Mouse (Mus musculus): ENCODE measurements at regions not wholly inside any gene's neighbourhood (a gene's known extent, or its start where the extent isn't known, plus 50 kb on each side); places are given as distances from the start of the nearest gene placed in this dataset.

GRCm38 (mm10) chr5:139598715-139599114 lies 55.4 kb downstream of the Uncx start:
- DNase-seq: no peak

DNA sequence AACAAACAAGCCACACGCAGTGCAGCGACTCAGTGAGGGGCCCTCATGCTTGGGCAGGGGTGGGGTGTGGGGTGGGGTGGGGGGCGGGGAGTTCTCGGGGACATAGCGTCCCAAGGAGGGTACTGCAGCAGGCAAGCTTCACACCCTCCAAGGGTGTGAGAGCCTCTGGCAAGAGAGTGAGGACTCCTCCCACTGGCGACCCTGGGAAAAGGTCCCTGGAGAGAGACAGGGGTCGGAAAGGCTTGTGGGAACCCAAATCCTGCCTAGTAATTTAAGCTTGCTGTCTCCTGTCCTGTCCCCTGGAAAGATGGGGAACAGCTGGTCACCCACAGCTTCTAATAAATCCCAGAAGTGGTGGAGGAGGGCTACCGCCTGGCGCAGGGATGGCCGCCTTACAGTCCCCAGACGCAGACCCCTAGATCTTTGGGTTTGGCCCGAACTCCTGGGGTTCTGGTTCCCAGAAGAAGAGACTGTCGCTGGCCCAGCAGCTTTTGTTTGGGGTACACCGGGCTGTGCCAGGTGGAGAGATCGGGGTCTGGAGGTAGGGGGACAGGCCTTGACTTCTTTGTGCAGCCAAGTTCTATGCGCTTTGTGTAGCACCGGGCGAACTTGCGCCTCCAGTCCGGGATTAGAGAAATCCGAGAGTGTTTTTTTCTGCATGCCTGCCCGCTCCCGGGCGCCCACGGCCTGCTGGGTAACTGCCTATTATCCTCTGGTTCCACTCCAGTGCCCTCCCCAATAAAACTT lies 56.1 kb downstream of the Uncx start:
- peak; percentile 60 for DNase-seq

DNA sequence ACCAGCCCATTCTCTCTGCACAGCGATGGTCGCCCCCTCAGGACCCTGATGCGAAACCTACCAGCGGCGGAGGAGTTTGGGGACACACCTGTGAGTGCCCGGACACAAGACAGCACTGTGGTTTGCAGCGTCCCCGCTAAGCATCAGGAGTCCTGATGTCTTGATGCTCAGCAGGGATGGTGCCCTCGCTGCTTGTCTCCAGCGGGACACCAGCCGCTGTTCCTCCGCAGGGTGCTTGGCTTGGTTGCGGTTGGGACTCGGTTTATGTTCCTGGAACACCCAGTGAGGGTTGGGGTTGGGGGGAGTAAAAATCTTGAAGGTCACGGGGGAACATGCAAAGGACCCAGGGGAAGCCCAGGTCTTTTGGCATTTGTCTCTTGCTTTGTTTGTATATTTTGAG lies 56.9 kb downstream of the Uncx start:
- no peak for DNase-seq

- DNase-seq: no peak
These were observed 59.6 kb downstream of the Uncx start for GRCm38 (mm10) chr5:139602860-139603259.

- no peak for DNase-seq
These were observed 60.2 kb downstream of the Uncx start for GRCm38 (mm10) chr5:139603535-139603934.

DNA sequence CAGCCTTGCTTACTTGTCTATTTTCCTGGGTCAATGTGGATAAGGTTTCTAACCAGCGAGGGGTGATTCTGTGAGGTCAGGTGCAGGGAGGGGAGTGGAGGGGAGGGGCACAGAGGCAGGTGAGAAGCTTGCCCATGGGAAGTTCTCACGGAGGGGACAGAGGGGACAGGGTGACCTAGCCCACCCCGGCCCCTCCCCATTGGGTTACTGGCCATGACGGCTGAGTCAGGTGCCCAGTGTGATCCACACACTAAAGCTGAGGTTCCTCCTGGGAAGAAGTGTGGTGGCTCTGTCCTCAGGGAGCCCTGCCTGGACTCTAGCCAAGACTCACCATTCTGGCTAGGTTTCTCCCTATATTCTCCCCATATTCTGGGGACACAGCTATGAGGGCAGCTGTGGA lies 61.0 kb downstream of the Uncx start:
- no peak for DNase-seq

GRCm38 (mm10) chr5:139610610-139611520 lies 67.6 kb downstream of the Uncx start:
- DNase-seq: no peak

- no peak for DNase-seq
These were observed 68.9 kb downstream of the Uncx start for GRCm38 (mm10) chr5:139612224-139612623.

GRCm38 (mm10) chr5:139612676-139613075 lies 69.4 kb downstream of the Uncx start:
- DNase-seq: no peak

DNA sequence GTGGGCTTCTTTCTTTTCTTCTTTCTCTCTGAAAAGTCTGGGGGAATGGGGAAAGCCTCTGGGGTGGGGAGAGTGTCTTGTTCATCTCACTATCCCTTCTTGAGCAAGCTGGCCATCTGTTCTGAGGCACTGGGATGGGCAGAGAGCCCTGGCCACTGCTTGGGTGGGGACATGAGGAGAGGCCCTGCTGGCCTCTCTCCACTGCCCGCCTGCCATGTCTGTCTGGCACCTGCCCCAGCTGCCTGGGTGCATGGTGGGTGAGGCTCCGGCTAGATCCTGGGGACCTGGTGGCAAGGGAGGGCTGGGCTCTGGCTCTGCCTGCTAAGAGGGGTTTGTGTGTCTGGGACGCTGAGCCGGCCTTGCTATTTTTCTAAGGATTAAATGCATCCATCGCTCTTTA lies 70.3 kb downstream of the Uncx start:
- no peak for DNase-seq

DNA sequence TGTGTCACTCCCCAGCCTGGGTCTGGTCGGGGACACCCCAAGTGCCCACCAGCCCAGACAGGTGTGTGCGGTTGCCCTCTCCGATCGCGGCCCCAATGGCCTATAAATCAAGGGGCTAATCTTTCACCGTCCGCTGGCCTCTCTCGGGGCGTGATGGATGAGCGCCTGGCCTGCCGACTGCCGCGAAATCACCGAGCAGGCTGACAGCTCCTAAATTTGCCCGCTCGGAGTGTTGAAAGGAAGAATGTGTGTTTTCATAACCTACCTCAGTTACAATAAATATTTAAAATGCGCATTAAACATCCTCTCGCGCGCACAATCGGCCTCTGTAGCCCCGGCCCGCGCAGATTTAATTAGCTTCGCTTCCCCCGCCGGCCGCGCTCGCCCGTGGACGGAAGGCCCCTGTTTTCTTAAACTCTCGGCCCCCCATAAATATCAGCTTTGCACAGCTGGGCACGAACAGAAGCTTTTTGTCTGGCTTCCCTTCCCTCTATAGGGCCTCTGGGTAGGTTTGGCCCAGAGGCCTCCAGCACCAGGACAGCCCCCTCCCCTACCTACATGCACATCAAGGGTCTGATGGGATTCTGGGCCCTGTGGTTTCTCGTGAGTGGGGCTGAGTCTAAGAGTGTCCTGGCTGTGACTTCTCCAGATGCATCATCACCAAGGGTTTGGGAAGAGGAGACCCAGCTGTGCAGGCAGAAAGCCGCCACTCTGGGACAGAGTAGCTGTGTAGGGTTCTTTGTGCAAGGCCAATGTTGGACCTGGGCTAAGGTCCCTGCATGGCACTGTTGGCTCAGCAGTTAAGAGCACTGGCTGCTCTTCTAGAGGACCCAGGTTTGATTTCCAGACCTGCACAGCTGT lies 76.2 kb downstream of the Uncx start:
- no peak for DNase-seq

GRCm38 (mm10) chr5:139625871-139626460 lies 82.7 kb downstream of the Uncx start:
- DNase-seq: no peak

DNA sequence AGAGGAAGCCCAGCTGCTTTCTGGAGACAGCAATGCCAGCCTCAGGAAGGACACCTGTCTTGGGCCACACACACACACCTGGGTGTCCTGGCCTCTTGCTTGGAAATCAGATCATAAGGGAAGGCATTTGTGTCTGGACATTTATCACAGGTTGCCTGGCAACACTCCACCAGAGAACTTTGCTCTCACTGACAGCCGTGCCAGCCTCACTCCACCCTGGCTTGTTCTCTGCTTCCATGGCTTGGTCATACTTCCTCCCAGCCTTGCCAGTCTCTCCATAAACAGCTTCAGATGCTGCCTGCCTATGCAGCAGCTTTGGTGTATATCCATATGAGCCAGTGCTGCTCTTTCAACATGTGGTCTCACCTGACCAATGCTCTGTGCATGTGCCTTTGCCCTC lies 84.3 kb downstream of the Uncx start:
- peak; percentile 26 for DNase-seq

DNA sequence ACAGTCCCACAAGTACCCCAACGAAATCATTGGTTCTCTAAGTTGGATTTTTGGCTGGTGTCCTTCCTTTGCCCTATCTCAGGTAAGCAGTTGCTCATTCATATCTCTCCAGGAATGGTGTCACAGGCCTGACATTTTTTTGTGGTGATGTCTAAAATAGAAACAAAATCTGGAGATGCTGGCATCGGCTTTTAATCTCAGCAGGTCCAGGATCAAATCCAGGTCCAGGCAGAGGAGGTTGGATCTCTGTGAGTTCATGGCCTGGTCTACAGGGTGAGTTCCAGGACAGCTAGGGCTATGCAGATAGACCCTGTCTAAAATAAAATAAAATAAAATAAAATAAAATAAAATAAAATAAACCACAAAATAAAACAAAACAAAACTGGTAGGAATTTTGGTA lies 93.7 kb downstream of the Uncx start:
- DNase-seq: no peak

GRCm38 (mm10) chr5:139640652-139641612 lies 95.2 kb downstream of the Micall2 start:
- peak; percentile 52 for DNase-seq

GRCm38 (mm10) chr5:139644816-139645215 lies 91.3 kb downstream of the Micall2 start:
- no peak for DNase-seq

GRCm38 (mm10) chr5:139651041-139651440 lies 85.1 kb downstream of the Micall2 start:
- DNase-seq: no peak

Data from kidney, postnatal 14 days (tissue).